Mouse (Mus musculus) kidney, embryonic 14.5 days (tissue): ENCODE measurements at regions not wholly inside any gene's neighbourhood (a gene's known extent, or its start where the extent isn't known, plus 50 kb on each side); places are given as distances from the start of the nearest gene placed in this dataset.

Experiments
- ATAC-seq: fragments of 200-750 bp; cut with Nextera tagmentation; 2 replicates; pipeline ENCODE4 v1.8.0; 2017; ENCODE audit warnings: moderate number of reproducible peaks, mild to moderate bottlenecking, moderate TSS enrichment, moderate library complexity; ENCODE audit not compliant: low FRiP score, low TSS enrichment
- H3K27ac ChIP-seq: fragments of 300-500 bp; sonication (generic); 2 replicates; pipeline ENCODE4 v1.5.1; 2014; ENCODE audit warnings: low read depth, mild to moderate bottlenecking, low read length, moderate library complexity, mixed read lengths
- H3K27me3 ChIP-seq: fragments of 300-500 bp; sonication (generic); 2 replicates; pipeline ENCODE4 v1.6.1; 2014; ENCODE audit warnings: mild to moderate bottlenecking, low read length; ENCODE audit not compliant: control insufficient read depth, insufficient read depth
- H3K36me3 ChIP-seq: fragments of 300-500 bp; sonication (generic); 2 replicates; pipeline ENCODE4 v1.6.1; 2014; ENCODE audit warnings: low read length, mixed read lengths; ENCODE audit not compliant: control insufficient read depth, insufficient read depth
- H3K4me1 ChIP-seq: fragments of 300-500 bp; sonication (generic); 2 replicates; pipeline ENCODE4 v1.6.1; 2014; ENCODE audit warnings: low read length, mixed read lengths; ENCODE audit not compliant: control insufficient read depth, insufficient read depth
- H3K4me2 ChIP-seq: fragments of 300-500 bp; sonication (generic); replicated peaks from 2 replicates; pipeline ENCODE4 v1.6.1; 2014; ENCODE audit warnings: low read depth, mild to moderate bottlenecking, low read length
- H3K4me3 ChIP-seq: fragments of 300-500 bp; sonication (generic); 2 replicates; pipeline ENCODE4 v1.5.1; 2014; ENCODE audit warnings: mild to moderate bottlenecking, low read length
- H3K9ac ChIP-seq: fragments of 300-500 bp; sonication (generic); 2 replicates; pipeline ENCODE4 v1.6.1; 2014; ENCODE audit warnings: low read depth, mild to moderate bottlenecking, low read length, moderate library complexity
- H3K9me3 ChIP-seq: fragments of 300-500 bp; sonication (generic); 2 replicates; pipeline ENCODE4 v1.6.1; 2016; ENCODE audit warnings: low read length; ENCODE audit not compliant: control insufficient read depth
- WGBS: fragments of 180-500 bp; shearing (Covaris S2); extraction: QIAGEN DNeasy Blood & Tissue Kit; methylation state at CpG from one replicate; pipeline ENCODE4 v1.1.7; 2014; 5-methylcytosine and 5-hydroxymethylcytosine counted together

- no peak overlapping the region for H3K9ac ChIP-seq
- 87% methylated on average over 2 of the region's 2 CpGs for WGBS
- H3K27ac ChIP-seq: no peak overlapping the region
These were observed 768.4 kb upstream of the Mms22l start for GRCm38 (mm10) chr4:23727846-23728245.

GRCm38 (mm10) chr4:23732471-23732870 is 763.8 kb upstream of the Mms22l start:
- H3K4me3 ChIP-seq: no peak overlapping the region
- 46% methylated on average over 4 of the region's 4 CpGs for WGBS
- H3K27ac ChIP-seq: no peak overlapping the region
- no peaks in the 10 kb centered on the region for H3K4me1 ChIP-seq
- no peak for ATAC-seq
- H3K9ac ChIP-seq: no peak overlapping the region
- H3K36me3 ChIP-seq: no peaks in the 10 kb centered on the region
- H3K4me2 ChIP-seq: no peak overlapping the region
- no peaks in the 10 kb centered on the region for H3K9me3 ChIP-seq
- no peaks in the 10 kb centered on the region for H3K27me3 ChIP-seq

More at GRCm38 (mm10) chr4:23727846-23728245, 768.4 kb upstream of the Mms22l start:
- Histone ChIP-seq H3K9me3 (no peaks in the 10 kb centered on the region), H3K4me3 (no peak overlapping the region), H3K4me1 (no peaks in the 10 kb centered on the region), H3K36me3 (no peaks in the 10 kb centered on the region), H3K27me3 (no peaks in the 10 kb centered on the region), H3K4me2 (no peak overlapping the region)
- ATAC-seq: no peak

- Histone ChIP-seq H3K27me3 (no peaks in the 10 kb centered on the region), H3K9ac (no peak overlapping the region), H3K36me3 (no peaks in the 10 kb centered on the region), H3K4me2 (no peak overlapping the region), H3K4me3 (no peak overlapping the region), H3K27ac (no peak overlapping the region), H3K4me1 (no peaks in the 10 kb centered on the region), H3K9me3 (no peaks in the 10 kb centered on the region)
- ATAC-seq: no peak
- WGBS: 83% methylated on average over 7 of the region's 7 CpGs
These were observed 752.2 kb upstream of the Mms22l start for GRCm38 (mm10) chr4:23744079-23744478.

- Histone ChIP-seq H3K27me3 (no peaks in the 10 kb centered on the region), H3K27ac (no peak overlapping the region)
- no peak for ATAC-seq
These were observed 738.2 kb upstream of the Mms22l start for GRCm38 (mm10) chr4:23758005-23758404.

GRCm38 (mm10) chr4:23787417-23788204 is 708.6 kb upstream of the Mms22l start:
- no peaks in the 10 kb centered on the region for H3K27me3 ChIP-seq
- H3K9ac ChIP-seq: no peak overlapping the region
- no peak overlapping the region for H3K4me3 ChIP-seq
- no peak overlapping the region for H3K4me2 ChIP-seq
- H3K9me3 ChIP-seq: no peaks in the 10 kb centered on the region
- no peaks in the 10 kb centered on the region for H3K36me3 ChIP-seq
- H3K27ac ChIP-seq: no peak overlapping the region
- no peak for ATAC-seq
- no peaks in the 10 kb centered on the region for H3K4me1 ChIP-seq
- 80% methylated on average over 4 of the region's 4 CpGs for WGBS

More at GRCm38 (mm10) chr4:23758005-23758404, 738.2 kb upstream of the Mms22l start:
- no peaks in the 10 kb centered on the region for H3K4me1 ChIP-seq
- H3K4me2 ChIP-seq: no peak overlapping the region
- H3K4me3 ChIP-seq: no peak overlapping the region
- H3K9me3 ChIP-seq: no peaks in the 10 kb centered on the region
- H3K9ac ChIP-seq: no peak overlapping the region
- H3K36me3 ChIP-seq: no peaks in the 10 kb centered on the region

GRCm38 (mm10) chr4:23823516-23823915 is 672.7 kb upstream of the Mms22l start:
- Histone ChIP-seq H3K4me1 (no peaks in the 10 kb centered on the region), H3K4me2 (no peak overlapping the region), H3K36me3 (no peaks in the 10 kb centered on the region), H3K27me3 (no peaks in the 10 kb centered on the region), H3K4me3 (no peak overlapping the region), H3K9ac (no peak overlapping the region), H3K9me3 (no peaks in the 10 kb centered on the region), H3K27ac (no peak overlapping the region)
- ATAC-seq: no peak
- 84% methylated on average over 2 of the region's 2 CpGs for WGBS

GRCm38 (mm10) chr4:23826885-23827284 is 669.4 kb upstream of the Mms22l start:
- Histone ChIP-seq H3K9ac (no peak overlapping the region), H3K4me2 (no peak overlapping the region), H3K27ac (no peak overlapping the region), H3K4me1 (no peaks in the 10 kb centered on the region), H3K9me3 (no peaks in the 10 kb centered on the region), H3K4me3 (no peak overlapping the region), H3K36me3 (no peaks in the 10 kb centered on the region), H3K27me3 (no peaks in the 10 kb centered on the region)
- no peak for ATAC-seq
- WGBS: 6% methylated on average over 2 of the region's 2 CpGs

- no peak overlapping the region for H3K4me3 ChIP-seq
- no peaks in the 10 kb centered on the region for H3K27me3 ChIP-seq
- no peak overlapping the region for H3K27ac ChIP-seq
- no peak overlapping the region for H3K4me2 ChIP-seq
- H3K36me3 ChIP-seq: no peaks in the 10 kb centered on the region
- H3K9ac ChIP-seq: no peak overlapping the region
- WGBS: 73% methylated on average over 7 of the region's 7 CpGs
- no peaks in the 10 kb centered on the region for H3K9me3 ChIP-seq
- H3K4me1 ChIP-seq: no peaks in the 10 kb centered on the region
- no peak for ATAC-seq
These were observed 663.7 kb upstream of the Mms22l start for GRCm38 (mm10) chr4:23832385-23833164.

GRCm38 (mm10) chr4:23843609-23844287 is 652.5 kb upstream of the Mms22l start:
- H3K27ac ChIP-seq: no peak overlapping the region
- H3K36me3 ChIP-seq: no peaks in the 10 kb centered on the region
- no peaks in the 10 kb centered on the region for H3K27me3 ChIP-seq
- no peak overlapping the region for H3K9ac ChIP-seq
- no peaks in the 10 kb centered on the region for H3K4me1 ChIP-seq
- ATAC-seq: no peak
- 87% methylated on average over 4 of the region's 4 CpGs for WGBS
- no peak overlapping the region for H3K4me2 ChIP-seq
- no peak overlapping the region for H3K4me3 ChIP-seq
- H3K9me3 ChIP-seq: no peaks in the 10 kb centered on the region
